Mouse (Mus musculus) megakaryocyte, embryonic 14.5 days (primary cell): ENCODE data around the gene Bcl11b.

ENCODE experiments used
- FLI1 ChIP-seq: IDR thresholded peaks from 2 replicates; pipeline ENCODE4 v1.6.1; 2012; ENCODE audit warnings: low read length, inconsistent platforms, mixed read lengths
- GATA1 ChIP-seq: IDR thresholded peaks from 3 replicates; pipeline ENCODE4 v1.6.1; 2012; ENCODE audit warnings: mixed read lengths, low read length, inconsistent platforms, borderline replicate concordance

- TF ChIP-seq FLI1, result no peak
- no peak for TF ChIP-seq GATA1
Measured at GRCm38 (mm10) chr12:107915396-107915795, 88.0 kb downstream of the Bcl11b start.
